ENCODE assay signal across 7 mouse cellular contexts in the genomic region with DNA sequence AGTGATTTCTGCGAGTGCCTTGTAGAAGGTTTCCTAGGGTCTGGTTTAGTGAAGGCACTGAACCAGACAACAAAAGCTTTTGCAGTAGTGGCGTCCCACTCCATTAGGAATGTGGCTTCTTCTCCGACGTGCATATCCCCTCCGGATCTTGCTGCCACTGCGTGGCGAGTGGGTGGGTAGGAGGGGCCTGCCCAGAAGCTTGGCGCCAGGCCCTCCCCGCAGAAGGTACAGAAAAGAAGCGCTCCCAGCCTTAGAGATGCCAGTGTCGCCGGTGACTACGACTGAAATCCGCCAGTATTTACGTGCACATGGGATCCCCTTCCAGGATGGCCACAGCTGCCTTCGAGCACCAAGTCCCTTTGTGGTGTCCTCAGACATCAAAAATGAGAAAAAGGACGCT. TPM values are rescaled to one million over a fixed set of nuclear protein-coding genes. Genes with fewer than 3 reads are reported as not detected.
DNase-seq lines count a peak whose midpoint lies in the region; ATAC-seq and TF ChIP-seq lines count a peak whose summit lies in the region.

No protein-coding gene starts in this region.

- DNase-seq in lung, adult 18-20 months = no peak
- no peak for DNase-seq in embryonic facial prominence, embryonic 14.5 days (ENCODE audit: low spot score)
- no peak for DNase-seq in spleen, postnatal 10 days (ENCODE audit: low spot score in 2 of 2)
- no peak for DNase-seq in spleen, postnatal 36 days (ENCODE audit: low spot score in 2 of 2)

- H3K9ac ChIP-seq in lung, embryonic 15.5 days = peak overlapping the region; percentile 75
- H3K9ac ChIP-seq in embryonic facial prominence, embryonic 14.5 days (ENCODE audit: low read depth, low read length) = peak overlapping the region; percentile 82
- H3K9ac ChIP-seq in intestine, embryonic 16.5 days (ENCODE audit: low read depth, low read length) = peak overlapping the region; percentile 69

- no peaks in the 10 kb centered on the region for H3K9me3 ChIP-seq in lung, embryonic 15.5 days
- no peaks in the 10 kb centered on the region for H3K9me3 ChIP-seq in embryonic facial prominence, embryonic 14.5 days (ENCODE audit: control insufficient read depth, low read length)
- H3K9me3 ChIP-seq in intestine, embryonic 16.5 days (ENCODE audit: control insufficient read depth, low read length) = no peaks in the 10 kb centered on the region

- no peak for ATAC-seq in lung, embryonic 15.5 days (ENCODE audit: borderline replicate concordance, extremely low read depth, low FRiP score, low TSS enrichment)
- ATAC-seq in embryonic facial prominence, embryonic 14.5 days (ENCODE audit: low read depth) = no peak
- no peak for ATAC-seq in intestine, embryonic 16.5 days

- H3K4me2 ChIP-seq in lung, embryonic 15.5 days = peak overlapping the region; percentile 93
- peak overlapping the region; percentile 95 for H3K4me2 ChIP-seq in embryonic facial prominence, embryonic 14.5 days (ENCODE audit: low read depth, low read length)
- H3K4me2 ChIP-seq in intestine, embryonic 16.5 days (ENCODE audit: low read depth, low read length) = peak overlapping the region; percentile 88

- peak overlapping the region; percentile 92 for H3K4me3 ChIP-seq in lung, embryonic 15.5 days
- peak overlapping the region; percentile 90 for H3K4me3 ChIP-seq in embryonic facial prominence, embryonic 14.5 days (ENCODE audit: low read depth, low read length)
- peak overlapping the region; percentile 68 for H3K4me3 ChIP-seq in intestine, embryonic 16.5 days (ENCODE audit: low read length)
- peak overlapping the region; percentile 68 for H3K4me3 ChIP-seq in olfactory bulb, adult 2 months (ENCODE audit: insufficient read depth, low read depth, low read length)

- TF ChIP-seq POLR2A in olfactory bulb, adult 2 months (IDR thresholded peaks at IDR 0.05; ENCODE audit: insufficient read depth, low read depth, low read length) = no peak

- H3K36me3 ChIP-seq in lung, embryonic 15.5 days = peaks cover 40% of the 10 kb centered on the region
- peaks cover 55% of the 10 kb centered on the region for H3K36me3 ChIP-seq in embryonic facial prominence, embryonic 14.5 days (ENCODE audit: control insufficient read depth, insufficient read depth, low read length)
- H3K36me3 ChIP-seq in intestine, embryonic 16.5 days (ENCODE audit: control insufficient read depth, insufficient read depth, low read length) = peaks cover 19% of the 10 kb centered on the region

- no peak for TF ChIP-seq CTCF in olfactory bulb, adult 2 months (IDR thresholded peaks at IDR 0.05; ENCODE audit: insufficient read depth, low read depth, low read length)

- peaks cover 26% of the 10 kb centered on the region for H3K4me1 ChIP-seq in lung, embryonic 15.5 days
- H3K4me1 ChIP-seq in embryonic facial prominence, embryonic 14.5 days (ENCODE audit: control insufficient read depth, insufficient read depth, low read length) = peaks cover 13% of the 10 kb centered on the region
- peaks cover 19% of the 10 kb centered on the region for H3K4me1 ChIP-seq in intestine, embryonic 16.5 days (ENCODE audit: control insufficient read depth, insufficient read depth, low read length)
- peaks cover 26% of the 10 kb centered on the region for H3K4me1 ChIP-seq in olfactory bulb, adult 2 months (ENCODE audit: control insufficient read depth, insufficient read depth, low read length)

- no peaks in the 10 kb centered on the region for H3K27me3 ChIP-seq in lung, embryonic 15.5 days
- H3K27me3 ChIP-seq in embryonic facial prominence, embryonic 14.5 days (replicated peaks; ENCODE audit: control insufficient read depth, insufficient read depth, low read length) = no peaks in the 10 kb centered on the region
- H3K27me3 ChIP-seq in intestine, embryonic 16.5 days (replicated peaks; ENCODE audit: control insufficient read depth, insufficient read depth, low read length) = no peaks in the 10 kb centered on the region

- 24% methylated on average over 17 of the region's 17 CpGs for WGBS in lung, embryonic 15.5 days
- WGBS in embryonic facial prominence, embryonic 14.5 days = 38% methylated on average over 17 of the region's 17 CpGs
- WGBS in intestine, embryonic 16.5 days = 28% methylated on average over 17 of the region's 17 CpGs
- WGBS in olfactory bulb, adult 2 months = 21% methylated on average over 17 of the region's 17 CpGs

- peak overlapping the region; percentile 76 for H3K27ac ChIP-seq in lung, embryonic 15.5 days
- peak overlapping the region; percentile 75 for H3K27ac ChIP-seq in embryonic facial prominence, embryonic 14.5 days (replicated peaks; ENCODE audit: low read depth, low read length)
- H3K27ac ChIP-seq in intestine, embryonic 16.5 days (ENCODE audit: low read length) = peak overlapping the region; percentile 82
- H3K27ac ChIP-seq in olfactory bulb, adult 2 months (ENCODE audit: insufficient read depth, low read depth, low read length) = peak overlapping the region; percentile 35; the same call in 1 of the 2 replicates

RNA-seq across cellular contexts. Expression of a gene that starts 0.8 kb away (rescaled TPM):
- polyA plus RNA-seq in lung, embryonic 15.5 days (2015; fragmentation: Nextera tagmentation; extraction: Ambion mirVana) = 70.1 and 70.8 TPM in 2 replicates
- 47.4 and 49.2 TPM in 2 replicates for polyA plus RNA-seq in embryonic facial prominence, embryonic 14.5 days (2014; fragmentation: Nextera tagmentation; extraction: Ambion mirVana)
- polyA plus RNA-seq in intestine, embryonic 16.5 days (2015; fragmentation: Nextera tagmentation; extraction: Ambion mirVana) = 74.7 and 76.4 TPM in 2 replicates
- not detected in 2 replicates for polyA plus RNA-seq in olfactory bulb, adult 2 months (2012; ENCODE audit: insufficient read depth, insufficient read length, low replicate concordance, missing spikeins)

RNA-seq across cellular contexts. Expression of a gene that starts 1.6 kb away (rescaled TPM):
- polyA plus RNA-seq in lung, embryonic 15.5 days (2015; fragmentation: Nextera tagmentation; extraction: Ambion mirVana) = 17.8 and 20.8 TPM in 2 replicates
- 10.5 and 11.2 TPM in 2 replicates for polyA plus RNA-seq in embryonic facial prominence, embryonic 14.5 days (2014; fragmentation: Nextera tagmentation; extraction: Ambion mirVana)
- 19.8 and 21.0 TPM in 2 replicates for polyA plus RNA-seq in intestine, embryonic 16.5 days (2015; fragmentation: Nextera tagmentation; extraction: Ambion mirVana)
- polyA plus RNA-seq in olfactory bulb, adult 2 months (2012; ENCODE audit: insufficient read depth, insufficient read length, low replicate concordance, missing spikeins) = not detected in 2 replicates

RNA-seq across cellular contexts. Expression of a gene that starts 7.2 kb away (rescaled TPM):
- polyA plus RNA-seq in lung, embryonic 15.5 days (2015; fragmentation: Nextera tagmentation; extraction: Ambion mirVana) = 75.9 and 81.8 TPM in 2 replicates
- polyA plus RNA-seq in embryonic facial prominence, embryonic 14.5 days (2014; fragmentation: Nextera tagmentation; extraction: Ambion mirVana) = 51.2 and 56.1 TPM in 2 replicates
- 33.6 and 34.7 TPM in 2 replicates for polyA plus RNA-seq in intestine, embryonic 16.5 days (2015; fragmentation: Nextera tagmentation; extraction: Ambion mirVana)
- not detected in 2 replicates for polyA plus RNA-seq in olfactory bulb, adult 2 months (2012; ENCODE audit: insufficient read depth, insufficient read length, low replicate concordance, missing spikeins)

RNA-seq across cellular contexts. Expression of a gene that starts 18.1 kb away (rescaled TPM):
- 1.3 and 1.7 TPM in 2 replicates for polyA plus RNA-seq in lung, embryonic 15.5 days (2015; fragmentation: Nextera tagmentation; extraction: Ambion mirVana)
- polyA plus RNA-seq in embryonic facial prominence, embryonic 14.5 days (2014; fragmentation: Nextera tagmentation; extraction: Ambion mirVana) = 2.9 and 4.3 TPM in 2 replicates
- polyA plus RNA-seq in intestine, embryonic 16.5 days (2015; fragmentation: Nextera tagmentation; extraction: Ambion mirVana) = 19.0 and 21.1 TPM in 2 replicates
- 101 TPM in 1 of 2 replicates, not detected in the other for polyA plus RNA-seq in olfactory bulb, adult 2 months (2012; ENCODE audit: insufficient read depth, insufficient read length, low replicate concordance, missing spikeins)

RNA-seq across cellular contexts. Expression of a gene that starts 38.5 kb away (rescaled TPM):
- 0.30 and 0.34 TPM in 2 replicates for polyA plus RNA-seq in lung, embryonic 15.5 days (2015; fragmentation: Nextera tagmentation; extraction: Ambion mirVana)
- 0.32 and 0.67 TPM in 2 replicates for polyA plus RNA-seq in embryonic facial prominence, embryonic 14.5 days (2014; fragmentation: Nextera tagmentation; extraction: Ambion mirVana)
- polyA plus RNA-seq in intestine, embryonic 16.5 days (2015; fragmentation: Nextera tagmentation; extraction: Ambion mirVana) = 0.43 and 0.49 TPM in 2 replicates
- not detected in 2 replicates for polyA plus RNA-seq in olfactory bulb, adult 2 months (2012; ENCODE audit: insufficient read depth, insufficient read length, low replicate concordance, missing spikeins)

Comparison
In these comparisons a context has a peak if more than half of its experiments do, and no peak if none do; other contexts are left out.
1. RNA of a gene that starts 1.6 kb away (polyA plus RNA-seq): 17.8 to 20.8 TPM in lung, embryonic 15.5 days, 19.8 to 21.0 TPM in intestine, embryonic 16.5 days and 10.5 to 11.2 TPM in embryonic facial prominence, embryonic 14.5 days; not detected in olfactory bulb, adult 2 months; every median in the first group is over 10 times any median in the second.
2. RNA of a gene that starts 7.2 kb away (polyA plus RNA-seq): 75.9 to 81.8 TPM in lung, embryonic 15.5 days, 51.2 to 56.1 TPM in embryonic facial prominence, embryonic 14.5 days and 33.6 to 34.7 TPM in intestine, embryonic 16.5 days; not detected in olfactory bulb, adult 2 months; every median in the first group is over 10 times any median in the second.
3. Peak in every context shown above with its lines, with median percentiles within 50 percentile points of each other: H3K27ac ChIP-seq, H3K4me2 ChIP-seq, H3K4me3 ChIP-seq and H3K9ac ChIP-seq.